ENCODE assay signal across 1 mouse cellular context in the genomic region with DNA sequence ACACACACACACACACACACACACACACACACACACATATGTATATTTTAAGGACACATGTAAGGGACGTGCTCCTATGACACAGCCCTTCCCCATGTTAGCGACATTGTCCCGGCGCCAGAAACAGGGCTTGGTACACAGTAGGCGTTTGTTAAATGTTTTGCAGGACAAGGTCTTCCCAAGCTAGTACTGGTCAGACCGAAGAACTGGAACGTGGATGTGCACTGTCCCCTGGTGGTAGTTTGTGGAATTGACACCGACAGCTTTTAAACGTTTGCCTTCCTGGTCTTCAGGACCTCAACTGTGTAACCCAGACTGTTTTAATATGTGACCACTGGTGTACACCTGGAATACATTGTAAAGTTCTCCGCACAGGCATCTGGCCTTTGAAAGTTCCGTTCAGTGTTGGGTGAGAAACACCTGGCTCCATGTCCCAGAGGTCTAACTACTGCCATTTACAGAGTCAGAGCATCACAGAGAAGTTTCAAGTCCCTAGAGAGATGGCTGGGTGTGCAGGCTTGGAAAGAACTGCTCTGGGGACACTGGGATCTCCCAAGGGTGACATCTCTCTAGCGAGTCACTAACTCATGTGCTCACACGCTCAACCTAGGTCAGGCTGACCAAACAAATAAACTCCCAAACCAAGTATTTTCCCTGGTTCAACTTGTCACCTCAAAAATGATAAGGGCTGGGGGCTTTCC.
A peak's percentile ranks its signal among the peaks of the same experiment; 100 is the strongest.
TF ChIP-seq lines count a peak whose summit lies in the region.

No protein-coding gene starts in this region.

TF ChIP-seq in CH12.LX, 34 proteins besides CTCF, POLR2A, EP300 and RAD21 (continued from another document):
- TF ChIP-seq SMC3 (IDR thresholded peaks at IDR 0.05; ENCODE audit: low read depth, low read length) (peak; percentile 97), MEF2A (IDR thresholded peaks at IDR 0.05; ENCODE audit: borderline replicate concordance, low read depth, low read length) (no peak), JUND (conservative IDR thresholded peaks at IDR 0.05; ENCODE audit: low read depth, low read length) (no peak), ZC3H11A (IDR thresholded peaks at IDR 0.05; ENCODE audit: low read depth, low read length) (peak; percentile 67), BHLHE40 (IDR thresholded peaks at IDR 0.05; ENCODE audit: low read depth, low read length) (no peak), GABPA (IDR thresholded peaks at IDR 0.05; ENCODE audit: insufficient replicate concordance, low read depth, low read length) (no peak), HCFC1 (IDR thresholded peaks at IDR 0.05; ENCODE audit: low read depth, low read length) (no peak)
